Mouse (Mus musculus) kidney, adult 11 months (tissue): ENCODE measurements around the gene Mcoln2.

Experiments used
- DNase-seq: peaks from one replicate; pipeline ENCODE4 v3.0.0; 2022

Mcoln2 gene

DNA sequence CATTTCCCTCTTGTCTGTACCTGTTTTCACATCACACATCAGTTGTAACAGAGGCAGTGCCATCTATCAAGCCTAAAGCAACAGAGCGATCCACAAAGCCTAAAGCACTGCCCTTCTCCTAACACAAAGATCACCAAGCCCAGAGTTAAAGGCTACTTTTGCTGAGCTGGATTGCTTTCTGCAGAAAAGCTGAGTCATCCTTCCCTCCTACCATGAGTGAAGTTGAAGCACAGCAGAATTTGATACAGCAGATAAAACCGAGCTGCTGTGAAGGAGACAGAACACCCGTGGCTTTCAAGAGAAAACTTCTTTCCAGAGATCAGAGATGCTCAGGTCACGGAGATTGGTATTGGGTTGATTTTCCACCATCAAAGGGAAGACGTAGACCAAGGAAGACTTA is 3.5 kb upstream of the Mcoln2 start:
- no peak for DNase-seq

DNA sequence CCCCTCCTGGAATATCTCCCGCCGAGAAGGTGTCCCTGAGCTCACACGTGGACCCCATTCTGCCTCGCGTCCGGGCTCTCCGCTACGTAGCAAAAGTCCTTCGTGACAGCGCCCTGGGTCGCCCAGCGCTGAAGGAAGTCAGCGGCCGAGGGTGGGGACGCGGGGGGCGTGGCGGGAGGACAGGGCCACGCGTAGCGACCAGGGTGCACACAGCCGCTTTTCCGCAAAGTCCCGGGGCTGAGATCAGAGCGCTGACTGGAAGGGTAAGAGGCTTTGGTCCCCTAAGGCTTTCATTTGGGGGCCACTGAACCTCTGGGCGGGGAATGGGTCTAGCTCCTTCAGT is 396 bp downstream of the Mcoln2 start:
- no peak for DNase-seq

DNA sequence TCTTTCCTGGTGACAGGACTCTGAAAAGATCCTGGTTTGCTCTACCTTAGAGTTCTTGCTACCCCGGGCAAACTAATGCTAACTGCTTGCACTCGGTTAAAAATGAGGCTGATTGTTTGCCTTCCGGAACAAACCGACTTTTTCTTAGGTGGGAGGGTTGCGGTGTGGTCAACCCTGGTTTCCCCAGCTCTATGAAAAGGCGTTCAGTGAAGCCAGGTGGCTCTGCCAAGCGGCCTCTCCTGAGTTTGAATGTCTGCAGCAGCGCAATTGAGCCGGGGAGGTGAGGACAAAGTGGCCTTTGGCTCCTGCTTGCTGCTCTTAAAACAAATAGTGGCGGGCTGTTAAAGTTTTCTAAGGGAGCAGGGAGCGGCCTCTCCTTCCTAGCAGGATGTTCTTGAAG is 927 bp downstream of the Mcoln2 start:
- DNase-seq: peak; percentile 47

DNA sequence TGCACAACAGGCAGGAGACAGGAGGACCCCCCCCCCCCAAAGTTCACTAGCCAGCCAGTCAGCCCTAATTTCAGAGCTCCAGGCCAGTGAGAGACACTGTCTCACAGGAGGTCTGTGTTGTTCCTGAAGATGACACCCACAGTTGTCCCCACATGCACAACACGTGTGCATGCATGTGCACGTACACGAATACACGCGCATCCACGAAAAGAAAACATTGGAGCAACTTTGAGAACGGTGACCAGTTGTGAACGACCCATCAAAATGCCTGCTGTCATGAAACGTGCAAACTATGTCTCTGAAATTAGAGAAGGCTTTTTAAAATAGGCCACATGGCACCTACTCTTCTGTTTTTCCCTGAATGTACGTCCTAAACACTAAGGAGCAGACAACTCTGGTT is 1.7 kb downstream of the Mcoln2 start:
- no peak for DNase-seq

DNA sequence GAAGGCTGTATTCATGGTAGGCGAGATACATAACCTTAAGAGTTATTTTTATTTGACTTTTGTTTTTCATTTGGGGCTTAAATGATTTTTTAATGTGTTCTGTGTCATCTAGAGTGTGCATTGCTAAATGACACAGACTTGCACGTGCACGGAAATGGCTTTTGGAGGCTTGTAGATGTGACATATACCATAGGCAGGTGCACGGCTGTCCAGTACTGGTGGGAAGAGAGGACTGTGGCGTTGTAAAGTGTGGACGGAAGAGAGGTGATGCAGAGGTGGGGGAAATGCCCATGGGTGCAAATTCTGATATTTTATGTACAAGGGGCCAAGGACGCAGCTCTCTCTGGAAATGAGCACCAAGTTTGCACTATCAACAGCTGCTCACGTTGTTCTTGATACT is 2.1 kb downstream of the Mcoln2 start:
- no peak for DNase-seq

DNA sequence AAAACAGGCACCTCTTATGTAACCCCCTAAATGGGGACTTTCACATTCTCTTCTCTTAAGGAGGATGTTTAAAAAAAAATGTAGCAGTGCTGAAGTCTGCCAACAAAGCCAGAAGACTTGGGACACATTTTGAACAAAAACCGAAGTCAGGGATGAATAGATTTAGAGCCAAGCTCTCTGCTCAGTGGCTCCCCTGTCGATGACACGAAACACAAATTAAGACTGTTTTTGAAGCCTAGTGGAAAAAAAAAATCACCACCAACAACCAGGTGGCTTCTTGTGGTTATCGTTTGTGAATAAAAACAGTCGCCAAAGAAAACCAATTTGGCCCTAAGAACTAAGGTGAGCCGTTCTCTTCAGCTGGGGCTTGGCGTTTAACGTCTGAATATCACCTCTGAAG is 2.7 kb downstream of the Mcoln2 start:
- DNase-seq: no peak

DNA sequence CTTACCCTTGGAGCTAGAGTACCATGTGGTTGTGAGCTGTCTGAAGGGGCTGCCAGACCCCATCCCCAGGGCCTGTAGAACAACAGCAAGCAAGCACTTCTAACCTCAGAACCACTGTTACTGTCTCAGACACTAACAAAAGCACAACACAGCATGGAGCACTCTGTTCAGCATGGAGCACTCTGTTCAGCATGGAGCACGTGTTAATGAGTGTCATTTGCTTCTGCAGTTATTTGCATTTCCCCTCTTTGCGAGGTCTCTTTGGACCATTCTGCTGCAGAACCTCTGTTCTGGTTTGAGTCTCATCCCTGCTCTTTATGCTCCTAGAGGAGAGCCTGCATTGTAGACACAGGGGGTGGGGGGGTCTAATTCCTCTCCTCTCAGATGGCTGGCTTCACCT is 3.3 kb downstream of the Mcoln2 start:
- DNase-seq: no peak

DNA sequence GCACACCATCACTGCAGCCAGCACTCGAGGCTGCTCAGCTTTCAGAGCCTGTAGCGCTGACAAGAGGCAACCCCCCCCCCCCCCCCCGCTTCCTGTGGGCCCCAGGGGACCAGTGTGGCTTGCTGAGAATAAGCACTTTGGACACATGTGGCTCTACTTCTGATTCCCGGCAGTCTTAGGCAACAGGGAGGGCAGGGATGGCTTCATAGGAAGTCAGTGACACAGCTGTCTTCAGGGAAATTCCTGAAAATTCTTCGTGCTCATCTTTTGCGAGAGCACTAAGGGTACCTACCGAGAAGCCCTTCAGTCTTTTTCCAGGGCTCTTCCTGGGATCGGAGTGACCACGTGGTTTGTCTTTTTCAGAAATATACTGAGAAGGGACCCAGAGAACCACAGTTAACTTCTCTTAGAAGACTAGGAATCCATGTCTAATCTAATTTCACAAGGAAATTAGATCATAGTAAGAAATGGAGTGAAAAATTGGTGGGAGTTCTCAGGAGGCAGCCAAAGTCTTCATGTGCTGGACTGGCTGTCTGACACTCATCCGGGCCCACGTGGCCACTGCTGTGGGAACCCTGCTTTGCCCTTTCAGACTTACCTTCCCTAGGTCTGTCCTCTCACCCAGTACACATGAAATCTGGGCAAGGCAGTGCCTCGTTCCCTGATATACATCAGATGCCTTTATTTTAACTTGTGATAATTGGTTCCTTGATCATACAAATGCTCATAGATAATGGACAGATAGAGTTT is 4.4 kb downstream of the Mcoln2 start:
- no peak for DNase-seq

DNA sequence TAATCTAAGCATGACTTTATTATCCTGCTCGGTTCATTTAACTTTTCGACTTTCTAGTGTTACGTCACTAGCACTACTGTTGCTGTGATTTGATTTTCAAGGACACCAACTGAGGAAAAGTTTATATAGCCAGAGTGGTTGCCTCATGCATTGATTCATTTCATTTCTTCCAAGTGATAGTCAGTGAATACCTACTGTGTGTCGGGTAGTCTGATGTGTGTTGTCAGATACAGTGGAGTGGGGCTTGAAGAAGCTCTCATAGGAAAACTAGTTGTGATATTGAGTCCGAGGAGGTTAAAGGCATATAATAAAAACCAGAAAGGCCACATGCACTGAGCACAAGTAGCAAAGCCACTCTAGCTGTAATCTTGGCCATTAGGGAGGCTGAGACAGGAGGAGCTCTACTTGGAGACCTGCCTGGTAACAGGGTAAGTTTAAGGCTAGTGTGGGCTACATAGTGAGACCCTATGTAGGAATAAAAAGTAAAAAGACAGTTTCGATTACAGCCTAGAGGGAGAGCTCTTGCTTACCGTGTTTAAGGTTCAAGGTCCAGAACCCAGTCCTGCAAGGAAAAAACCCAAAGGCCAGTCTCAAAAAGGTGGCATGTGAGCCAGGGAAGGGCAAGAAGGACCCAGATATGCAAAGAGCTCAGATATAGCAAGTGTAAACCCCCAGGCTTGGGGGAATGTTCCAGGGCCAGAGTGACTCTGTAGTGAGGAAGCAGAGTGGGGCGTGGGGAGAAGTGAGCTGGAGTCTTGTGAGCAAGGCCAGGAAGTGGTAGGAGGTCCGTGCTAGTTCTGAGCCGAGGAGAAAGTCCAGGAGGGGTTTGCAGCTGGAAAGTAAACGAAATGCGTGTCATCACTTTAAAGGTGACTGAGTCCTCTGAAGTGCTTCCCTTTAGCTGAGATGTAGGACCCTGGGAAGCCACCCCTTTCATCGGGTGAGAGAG is 6.3 kb downstream of the Mcoln2 start:
- DNase-seq: no peak

DNA sequence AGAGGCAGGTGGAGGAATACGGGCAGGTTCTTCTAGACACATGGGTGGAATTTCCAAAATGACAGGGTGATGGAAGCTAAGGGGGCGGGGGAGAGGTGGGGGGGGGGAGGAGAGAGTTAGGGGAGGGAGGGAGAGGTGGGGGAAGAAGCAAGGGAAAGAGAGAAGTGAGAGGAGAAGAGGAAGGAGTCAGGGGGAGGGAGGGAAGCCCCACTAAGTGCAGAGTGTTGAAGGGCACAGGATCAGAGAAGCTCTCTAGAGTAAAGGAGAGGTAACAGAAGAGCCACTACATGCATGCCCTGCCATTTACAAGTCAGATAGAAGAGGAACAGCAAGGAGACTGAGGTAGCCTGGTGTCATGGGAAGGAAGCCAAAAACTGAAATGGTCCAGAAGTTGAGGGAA is 7.2 kb downstream of the Mcoln2 start:
- DNase-seq: no peak

DNA sequence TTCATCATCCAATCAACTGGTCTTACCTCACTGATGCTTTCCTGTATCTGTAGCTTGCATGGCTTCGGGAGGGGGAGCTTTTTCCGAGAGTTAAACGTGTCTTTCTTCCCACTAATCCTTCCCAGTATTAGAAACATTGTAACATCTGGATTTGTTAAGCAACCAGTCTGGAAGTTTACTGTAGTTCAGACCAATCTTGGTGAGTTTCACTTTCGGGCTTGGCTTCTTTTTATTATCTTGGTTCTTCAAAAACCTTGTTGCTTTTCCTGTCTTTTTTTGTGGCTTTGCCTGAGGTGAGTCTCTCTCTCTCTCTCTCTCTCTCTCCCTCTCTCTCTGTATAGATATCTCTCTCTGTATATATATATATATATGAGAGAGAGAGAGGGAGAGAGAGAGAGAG is 8.4 kb downstream of the Mcoln2 start:
- DNase-seq: no peak

DNA sequence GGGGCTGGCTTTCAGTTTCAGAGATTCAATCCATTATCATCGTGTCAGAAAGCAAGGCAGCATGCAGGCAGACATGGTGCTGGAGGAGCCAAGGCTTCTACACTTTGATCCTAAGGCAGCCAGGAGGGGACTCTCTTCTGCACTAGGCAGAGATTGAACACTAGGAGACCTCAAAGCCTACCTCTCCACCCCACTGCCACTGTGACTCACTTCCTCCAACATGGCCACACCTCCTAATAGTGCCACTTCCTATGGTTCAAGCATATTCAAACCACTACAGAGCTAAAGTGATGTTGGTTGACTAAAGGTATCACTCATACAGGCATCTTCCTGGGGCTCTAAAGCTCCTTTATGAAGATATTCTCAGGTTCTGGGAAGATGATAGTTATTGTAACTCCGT is 9.7 kb downstream of the Mcoln2 start:
- no peak for DNase-seq

DNA sequence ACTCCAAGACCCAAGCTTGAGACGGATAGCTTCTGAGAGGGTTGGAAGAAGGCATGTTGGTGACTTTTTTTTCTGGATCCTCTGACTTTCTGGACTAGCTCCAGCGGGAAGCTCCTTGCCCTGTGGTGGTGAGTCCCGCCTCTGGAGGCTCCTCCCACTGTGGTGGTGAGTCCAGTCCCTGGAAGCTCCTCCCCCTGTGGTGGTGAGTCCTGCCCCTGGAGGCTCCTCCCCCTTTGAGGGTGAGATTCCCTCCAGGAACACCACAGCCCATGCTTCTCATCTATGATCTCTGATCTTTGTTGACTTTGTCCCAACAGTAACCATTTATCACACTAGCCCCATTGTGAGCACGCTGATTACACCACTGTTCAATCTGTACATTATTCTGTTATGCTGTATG is 12.6 kb downstream of the Mcoln2 start:
- no peak for DNase-seq

DNA sequence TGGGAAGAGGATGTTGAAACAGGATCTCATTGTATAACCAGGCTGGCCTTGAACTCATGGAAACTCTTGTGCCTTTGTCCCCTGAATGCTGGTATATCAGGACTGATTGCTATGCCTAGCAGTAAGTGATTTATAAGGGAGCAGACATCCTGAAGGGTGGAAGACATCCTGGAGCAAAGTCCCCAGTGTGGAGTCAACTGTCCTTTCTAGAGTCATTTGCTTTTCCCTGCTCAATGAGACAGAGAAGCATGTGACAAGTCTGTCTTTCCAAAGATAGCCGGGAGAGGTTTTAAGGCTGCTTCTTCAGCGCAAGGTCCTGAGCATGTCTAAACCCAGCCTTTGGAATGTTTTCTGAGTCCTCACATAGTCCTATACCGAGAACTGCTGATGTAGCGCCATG is 19.7 kb downstream of the Mcoln2 start:
- DNase-seq: no peak

DNA sequence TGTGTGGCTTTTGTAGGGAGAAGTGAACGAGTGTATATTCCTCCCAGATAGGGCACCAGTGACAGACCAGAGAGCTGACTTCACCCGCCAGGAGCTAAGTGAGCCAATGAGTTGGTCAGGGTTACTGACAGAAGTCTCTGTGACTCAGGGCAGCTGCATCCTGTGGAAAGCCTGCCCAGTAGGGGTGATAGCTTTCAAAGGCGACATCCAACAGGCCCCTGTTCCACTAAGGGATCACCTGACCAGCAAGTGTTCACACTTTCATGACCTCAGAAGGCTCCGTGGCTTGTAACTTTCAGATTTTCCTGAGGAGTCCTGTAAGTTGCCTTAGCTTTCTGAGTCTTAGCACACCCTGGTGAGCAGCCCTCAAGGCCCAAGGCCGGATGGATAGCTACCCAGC is 23.4 kb downstream of the Mcoln2 start:
- no peak for DNase-seq

DNA sequence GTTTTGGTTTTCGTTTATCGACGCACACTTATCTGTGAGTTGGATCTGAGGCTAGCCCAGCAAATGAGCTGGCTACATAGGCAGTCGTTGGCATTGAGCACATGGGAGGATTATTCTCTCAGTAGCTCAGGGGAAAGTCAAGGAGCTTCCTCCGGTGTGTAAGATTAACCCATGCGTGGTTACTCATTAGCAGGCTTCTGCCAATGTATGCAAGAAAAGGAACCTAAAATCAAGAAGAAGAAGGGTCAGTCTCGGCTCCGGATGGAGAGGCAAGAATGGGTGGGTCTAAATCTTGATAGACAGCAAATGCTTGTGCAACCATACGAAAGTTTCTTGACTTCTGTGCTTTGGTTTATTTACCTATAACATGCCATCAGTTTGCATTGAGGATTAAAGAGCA is 24.6 kb downstream of the Mcoln2 start:
- peak; percentile 37 for DNase-seq

DNA sequence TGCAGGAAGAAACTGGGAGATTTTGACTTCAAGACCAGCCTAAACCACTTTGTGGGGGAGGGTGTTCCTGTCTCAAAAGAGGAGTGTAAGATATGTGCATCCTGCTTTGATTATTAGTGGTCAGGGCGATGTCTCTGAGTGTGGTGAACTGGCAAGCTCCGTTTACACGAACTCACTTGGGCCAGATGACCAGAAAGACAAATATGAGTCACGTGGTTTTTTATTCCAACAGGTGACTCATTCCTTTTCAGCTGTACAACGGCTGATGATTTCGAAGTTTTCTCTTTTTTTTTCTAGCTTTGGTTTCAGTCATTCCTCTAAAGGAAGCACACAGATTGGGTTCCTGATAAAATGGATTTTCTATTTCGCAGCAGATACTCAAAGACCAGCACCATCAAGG is 27.7 kb downstream of the Mcoln2 start:
- DNase-seq: no peak

DNA sequence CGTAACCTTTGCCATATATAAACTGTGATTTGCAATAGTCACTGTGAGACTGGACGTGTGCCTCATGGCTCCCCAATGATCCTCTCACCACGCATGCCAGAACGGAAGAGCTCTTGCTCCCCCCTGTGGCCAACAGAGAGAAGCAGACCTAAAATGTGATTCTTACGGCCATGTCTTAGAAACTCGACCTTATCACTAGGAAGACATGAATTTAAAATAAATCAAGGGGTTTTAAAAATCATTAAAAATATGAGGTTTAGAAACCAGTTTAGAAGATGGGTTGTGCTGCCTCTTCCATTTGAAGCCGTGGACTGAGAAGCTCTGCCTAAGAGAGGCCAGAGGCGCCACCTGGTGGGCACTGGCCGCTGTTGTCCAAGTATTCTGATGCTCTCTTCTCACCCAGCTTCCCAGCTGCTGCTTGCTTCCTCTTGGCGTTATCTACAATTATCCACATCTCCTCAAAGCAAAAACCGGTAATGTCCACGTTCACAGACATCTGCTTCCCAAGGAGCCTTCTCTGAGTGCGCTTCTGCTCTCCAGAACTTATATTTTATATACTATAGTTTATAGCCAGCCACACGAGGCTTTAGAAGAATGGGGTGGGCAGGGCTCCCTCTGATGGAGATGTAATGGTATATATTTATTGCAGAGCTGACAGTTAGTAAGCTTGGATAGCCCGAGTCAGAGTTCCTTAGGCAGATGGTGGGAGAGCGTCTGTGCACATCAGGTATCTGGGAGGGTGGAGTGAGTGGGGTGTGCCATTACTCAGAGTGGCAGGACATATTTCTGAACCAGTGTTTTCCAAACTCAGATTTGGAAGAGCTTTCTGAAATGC is 28.3 kb downstream of the Mcoln2 start:
- peak; percentile 45 for DNase-seq

DNA sequence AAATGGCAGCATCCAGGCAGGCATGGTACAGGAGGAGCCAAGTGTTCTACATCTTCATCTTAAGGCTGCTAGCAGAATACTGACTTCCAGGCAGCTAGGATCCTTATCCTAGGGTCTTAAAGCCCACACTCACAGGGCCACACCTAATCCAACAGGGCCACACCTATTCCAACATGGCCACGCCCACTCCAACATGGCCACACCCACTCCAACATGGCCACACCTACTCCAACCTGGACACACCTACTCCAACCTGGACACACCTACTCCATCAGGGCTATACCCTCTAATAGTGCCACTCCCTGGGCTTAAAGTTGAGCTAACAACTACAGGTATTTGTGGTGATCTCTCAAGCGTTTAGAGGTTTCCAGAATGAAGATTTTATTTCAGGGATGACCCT is 30.7 kb downstream of the Mcoln2 start:
- no peak for DNase-seq

DNA sequence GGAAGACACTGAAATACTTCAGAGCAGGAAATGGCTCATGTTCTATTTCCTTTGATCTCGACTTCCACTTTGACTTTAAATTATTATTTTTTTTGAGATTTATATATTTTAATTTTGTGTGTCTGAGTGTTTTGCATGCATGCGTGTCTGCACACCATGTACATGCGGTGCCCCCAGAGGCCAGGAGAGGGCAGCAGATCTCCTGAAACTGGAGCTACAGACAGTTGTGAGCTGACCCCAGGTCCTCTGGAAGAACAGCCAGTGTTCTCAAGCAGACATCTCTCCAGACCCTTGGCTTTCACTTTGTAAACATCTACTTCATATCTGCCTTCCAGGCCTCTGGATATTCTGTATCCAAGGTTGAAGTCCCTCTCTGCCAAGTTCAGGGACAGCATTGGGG is 31.4 kb downstream of the Mcoln2 start:
- DNase-seq: peak; percentile 38

DNA sequence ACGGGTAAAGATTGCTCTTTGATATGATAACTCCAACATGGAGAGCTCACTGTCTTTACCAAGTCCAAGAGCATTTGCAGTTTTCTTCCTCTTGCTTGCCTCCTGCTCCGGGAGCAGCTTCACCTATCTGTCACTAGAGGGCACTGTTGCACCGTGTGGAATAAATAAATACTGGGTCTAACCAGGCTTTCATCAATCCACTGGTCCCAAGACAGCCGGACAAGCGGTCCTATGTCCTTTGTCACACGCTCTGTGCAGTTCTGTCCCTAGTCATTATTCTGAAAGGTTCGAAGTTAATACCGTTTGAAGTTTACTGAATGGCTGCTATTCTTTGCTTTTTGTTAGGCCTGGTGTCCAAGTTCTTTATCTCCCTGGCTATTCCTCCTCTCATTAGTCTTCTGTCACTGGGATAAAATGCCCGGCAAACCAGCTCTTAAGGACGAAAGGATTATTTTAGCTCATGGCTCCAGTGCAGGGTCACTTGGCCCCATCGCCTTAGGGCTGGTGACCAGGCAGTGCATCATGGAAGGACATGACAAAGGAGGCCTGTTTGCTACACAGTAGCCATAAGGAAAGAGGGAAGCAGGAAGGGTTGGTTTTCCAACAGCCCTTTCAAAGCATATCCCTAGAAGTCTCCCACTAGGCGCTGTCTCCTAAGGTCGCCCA is 35.5 kb downstream of the Mcoln2 start:
- DNase-seq: peak; percentile 58

DNA sequence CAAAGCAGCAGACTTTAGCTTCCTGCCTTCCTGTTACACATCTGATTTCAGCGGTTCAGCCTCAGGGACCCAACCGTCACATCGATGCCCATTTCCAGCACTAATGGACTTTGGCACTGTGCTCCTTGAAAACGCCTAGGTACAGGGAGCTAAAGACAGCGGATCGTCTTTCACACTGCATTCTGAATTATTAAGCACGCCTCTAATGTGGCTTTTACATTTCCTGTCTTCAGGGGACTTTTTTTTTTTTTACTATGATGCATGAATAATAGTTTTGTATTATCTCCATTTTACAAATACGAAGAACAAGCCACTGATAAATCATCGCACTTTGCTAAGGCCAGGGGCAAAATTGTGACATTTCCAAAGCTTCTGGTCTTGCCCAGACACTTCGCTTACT is 36.4 kb downstream of the Mcoln2 start:
- DNase-seq: no peak

DNA sequence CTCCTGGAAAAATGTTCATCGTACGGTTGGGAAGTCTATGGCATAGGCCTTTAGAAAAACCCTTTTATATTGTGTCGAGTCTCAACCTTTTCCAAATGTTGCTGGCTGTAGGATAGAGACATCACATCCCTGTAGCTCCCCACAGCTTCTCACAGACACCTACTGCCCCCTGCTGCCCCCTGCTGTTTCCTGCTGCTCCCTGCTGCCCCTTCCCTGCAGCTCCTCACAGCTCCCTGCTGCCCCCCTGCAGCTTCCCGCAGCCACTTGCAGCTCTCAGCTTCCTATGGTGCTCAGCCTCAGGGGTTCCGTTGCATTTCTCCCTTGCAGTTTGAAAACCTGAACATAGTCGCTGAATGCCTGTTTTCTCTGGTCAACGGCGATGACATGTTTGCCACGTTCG is 40.3 kb downstream of the Mcoln2 start:
- DNase-seq: no peak
